Mouse (Mus musculus): ENCODE measurements around the gene Mlip. TPM values are rescaled to one million over a fixed set of nuclear protein-coding genes. Genes with fewer than 3 reads are reported as not detected.
"Not testable (repeated sequence)": the region's sequence is repeated elsewhere in the genome, so short reads cannot be mapped to it uniquely, and the experiment has no call there.

Gene Mlip
- polyA plus RNA-seq, 1 experiment = not detected

DNA sequence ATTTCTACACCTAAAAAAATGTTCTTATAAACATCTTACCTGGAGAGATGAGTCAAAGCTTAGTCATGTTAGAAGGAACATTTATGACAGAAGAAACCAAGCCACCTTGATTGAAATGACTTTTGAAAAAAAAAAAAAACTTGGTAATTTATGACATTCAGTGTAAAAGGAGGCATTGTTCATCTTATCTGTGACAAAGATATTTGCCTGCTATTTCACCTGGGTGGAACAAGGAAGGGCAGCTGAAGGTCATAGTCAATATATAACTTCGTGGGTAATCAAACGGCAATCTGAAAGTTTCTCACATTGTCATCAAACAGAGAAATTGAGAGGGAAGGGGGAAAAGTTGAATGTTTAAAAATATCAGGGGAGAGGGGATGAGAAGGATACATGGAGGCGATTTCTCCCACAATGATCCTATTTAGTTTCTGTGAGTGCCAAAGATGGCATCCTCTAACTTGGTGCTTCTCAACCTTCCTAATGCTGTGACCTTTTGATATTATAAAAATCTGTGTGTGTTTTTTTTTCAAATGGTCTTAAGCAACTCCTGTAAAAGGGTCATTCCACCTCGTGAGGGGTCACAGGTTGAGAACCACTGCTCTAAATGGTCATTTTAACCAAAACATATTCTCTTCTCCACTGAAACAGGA is 192.4 kb downstream of the Mlip start:
- Histone ChIP-seq H3K27me3 (replicated peaks) (no peaks in the 10 kb centered on the region), H3K4me1 (no peaks in the 10 kb centered on the region), H3K4me3 (replicated peaks) (no peak overlapping the region), H3K9me3 (no peaks in the 10 kb centered on the region), H3K36me3 (replicated peaks; ENCODE audit: low read length) (no peaks in the 10 kb centered on the region)
- TF ChIP-seq FLI1 (IDR thresholded peaks at IDR 0.05; ENCODE audit: low read length) = no peak
- no peak for TF ChIP-seq GATA1 (IDR thresholded peaks at IDR 0.05; ENCODE audit: borderline replicate concordance, low read length)

DNA sequence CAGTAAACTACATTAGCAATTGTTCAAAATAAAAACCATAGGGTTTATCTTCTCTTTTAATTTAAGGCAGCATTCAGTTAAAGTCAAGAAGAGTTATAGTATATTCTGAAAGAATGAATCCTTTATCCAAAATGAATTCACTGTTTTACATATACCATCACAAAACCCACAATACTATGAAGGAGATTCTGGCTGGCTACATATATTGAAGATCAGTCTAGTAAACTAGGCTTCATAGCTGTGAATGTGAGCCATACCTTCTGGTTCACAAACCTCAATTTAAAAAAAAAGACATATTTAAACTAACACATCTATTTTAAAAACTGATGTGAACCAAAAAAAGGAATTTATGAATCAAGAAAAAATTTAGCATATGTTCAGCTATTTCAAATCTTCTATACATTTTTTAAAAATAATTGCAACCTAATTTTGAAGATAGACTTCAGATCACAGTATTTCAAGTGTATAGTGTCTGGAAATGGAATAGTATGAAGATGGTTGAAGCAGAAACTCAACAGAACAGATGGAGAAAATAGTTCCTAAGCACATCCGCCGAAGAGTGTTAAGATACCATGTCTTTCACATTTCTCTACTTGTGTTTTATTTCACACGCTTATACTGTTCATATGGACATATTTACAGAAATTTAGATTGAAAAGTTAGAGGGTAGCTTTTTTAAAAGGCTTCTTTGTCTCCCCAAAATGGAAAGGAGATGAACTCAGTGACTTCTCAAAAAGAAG is 204.1 kb downstream of the Mlip start:
- Histone ChIP-seq H3K27me3 (replicated peaks) (no peaks in the 10 kb centered on the region), H3K9me3 (no peaks in the 10 kb centered on the region), H3K4me1 (no peaks in the 10 kb centered on the region), H3K36me3 (replicated peaks; ENCODE audit: low read length) (no peaks in the 10 kb centered on the region), H3K4me3 (replicated peaks) (no peak overlapping the region)
- TF ChIP-seq GATA1 (IDR thresholded peaks at IDR 0.05; ENCODE audit: borderline replicate concordance, low read length) = no peak
- no peak for TF ChIP-seq FLI1 (IDR thresholded peaks at IDR 0.05; ENCODE audit: low read length)

DNA sequence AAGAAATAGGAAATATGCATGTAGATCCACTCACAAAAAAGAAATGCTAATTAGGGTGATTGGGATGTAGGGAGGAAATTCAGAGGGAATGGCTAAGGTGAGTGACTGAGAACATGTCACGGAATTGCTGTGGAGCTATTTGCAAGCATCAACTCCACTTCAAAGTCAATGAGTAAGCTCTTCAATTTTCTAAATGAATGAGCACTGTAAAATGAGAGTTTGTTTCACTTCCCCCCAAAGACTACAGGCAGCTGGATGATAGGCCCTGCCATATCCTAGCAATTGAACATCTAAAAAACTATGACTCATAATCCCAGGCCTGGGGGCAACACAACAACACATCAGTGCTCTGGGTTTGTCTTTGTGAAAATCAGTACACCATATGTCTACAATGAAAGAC is 233.0 kb downstream of the Mlip start:
- Histone ChIP-seq H3K36me3 (replicated peaks; ENCODE audit: low read length) (no peaks in the 10 kb centered on the region), H3K4me3 (replicated peaks) (no peak overlapping the region), H3K27me3 (replicated peaks) (no peaks in the 10 kb centered on the region), H3K4me1 (no peaks in the 10 kb centered on the region), H3K9me3 (no peaks in the 10 kb centered on the region)
- TF ChIP-seq GATA1 (IDR thresholded peaks at IDR 0.05; ENCODE audit: borderline replicate concordance, low read length) (no peak), FLI1 (IDR thresholded peaks at IDR 0.05; ENCODE audit: low read length) (no peak)

DNA sequence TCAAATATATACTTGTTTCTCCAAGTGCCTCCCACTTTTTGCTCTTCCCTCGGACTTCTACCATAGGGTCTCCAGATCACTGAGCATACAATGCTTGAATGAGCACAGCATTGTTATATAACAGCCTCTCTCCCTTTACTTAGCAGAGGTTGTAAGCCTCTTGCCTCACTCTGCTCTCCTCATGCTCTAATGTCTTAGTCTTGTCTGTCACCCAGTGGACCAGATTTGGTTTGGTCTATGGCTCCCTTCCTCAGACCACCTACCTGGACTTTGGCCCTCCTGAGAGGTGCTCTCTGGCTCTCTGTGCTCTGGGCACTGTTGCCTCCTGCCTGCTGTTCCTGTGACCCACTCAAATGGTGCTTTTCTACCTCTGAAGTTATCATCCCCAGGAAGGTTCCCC is 255.9 kb downstream of the Mlip start:
- Histone ChIP-seq H3K27me3 (replicated peaks) (no peaks in the 10 kb centered on the region), H3K4me3 (replicated peaks) (no peak overlapping the region), H3K36me3 (replicated peaks; ENCODE audit: low read length) (no peaks in the 10 kb centered on the region), H3K4me1 (no peaks in the 10 kb centered on the region), H3K9me3 (no peaks in the 10 kb centered on the region)
- no peak for TF ChIP-seq FLI1 (IDR thresholded peaks at IDR 0.05; ENCODE audit: low read length)
- TF ChIP-seq GATA1 (IDR thresholded peaks at IDR 0.05; ENCODE audit: borderline replicate concordance, low read length) = no peak

DNA sequence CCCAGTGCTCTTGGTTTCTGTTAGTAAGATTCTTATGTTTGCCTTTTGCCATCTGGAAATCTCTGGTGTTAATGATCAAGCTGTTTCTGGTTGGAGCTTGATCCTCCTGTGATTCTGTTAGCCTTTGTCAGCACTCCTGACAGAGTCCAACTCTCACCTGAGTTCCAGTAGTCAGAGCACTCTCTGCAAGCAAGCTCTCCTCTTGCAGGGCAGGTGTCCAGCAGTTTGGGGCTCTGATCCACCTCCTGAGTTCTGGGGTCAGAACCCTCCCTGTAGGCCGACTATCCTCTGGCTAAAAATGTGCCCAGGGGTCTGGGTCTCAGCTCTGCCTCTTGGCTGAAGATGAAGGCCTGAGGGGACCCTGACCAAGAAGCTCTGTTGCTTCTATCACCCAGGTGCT is 269.5 kb downstream of the Mlip start:
- H3K9me3 ChIP-seq; H3K36me3 ChIP-seq (replicated peaks; ENCODE audit: low read length); H3K4me3 ChIP-seq (replicated peaks); H3K4me1 ChIP-seq; H3K27me3 ChIP-seq (replicated peaks): not testable (repeated sequence)

DNA sequence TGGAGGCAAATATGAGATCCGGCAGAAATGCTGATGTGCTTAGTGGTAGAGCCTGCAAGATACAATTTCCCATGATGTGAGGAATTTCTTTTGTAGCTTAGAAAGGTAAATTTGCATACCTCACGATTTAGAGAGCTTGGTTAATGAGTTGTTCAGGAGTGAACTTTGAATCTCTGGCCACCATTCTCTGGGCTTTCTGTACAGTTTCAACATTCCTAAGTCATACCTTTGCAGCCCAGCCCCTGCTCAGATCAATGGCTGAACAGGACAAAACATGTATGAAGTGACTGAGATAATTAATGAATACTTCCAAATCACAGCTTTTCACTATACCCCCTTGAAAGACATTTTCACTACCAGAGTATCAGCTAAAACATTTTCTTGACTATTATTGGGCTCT is 281.1 kb downstream of the Mlip start:
- Histone ChIP-seq H3K27me3 (replicated peaks) (no peaks in the 10 kb centered on the region), H3K4me3 (replicated peaks) (no peak overlapping the region), H3K9me3 (no peaks in the 10 kb centered on the region), H3K36me3 (replicated peaks; ENCODE audit: low read length) (no peaks in the 10 kb centered on the region), H3K4me1 (no peaks in the 10 kb centered on the region)
- TF ChIP-seq FLI1 (IDR thresholded peaks at IDR 0.05; ENCODE audit: low read length) (no peak), GATA1 (IDR thresholded peaks at IDR 0.05; ENCODE audit: borderline replicate concordance, low read length) (no peak)

DNA sequence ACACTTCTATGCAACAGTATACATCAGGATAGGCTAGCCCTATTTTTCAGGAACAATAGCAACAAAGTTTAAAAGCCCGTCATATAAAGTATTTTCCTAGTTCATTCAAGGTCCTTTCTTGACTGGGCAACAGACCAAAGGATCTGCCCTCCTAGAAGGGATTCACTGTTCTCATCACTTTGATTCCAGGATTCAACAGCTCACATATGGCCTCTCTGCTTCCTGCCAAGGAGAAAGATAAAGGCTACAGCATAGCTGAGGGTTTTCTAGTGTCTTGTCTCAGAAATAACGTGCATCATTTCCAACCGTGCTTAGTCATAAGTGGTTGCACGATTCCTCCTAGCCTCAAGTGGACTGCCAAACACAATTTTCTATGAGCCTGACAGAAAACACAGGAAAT is 296.2 kb downstream of the Mlip start:
- no peak overlapping the region for H3K4me3 ChIP-seq (replicated peaks)
- H3K27me3 ChIP-seq (replicated peaks) = no peaks in the 10 kb centered on the region
- no peaks in the 10 kb centered on the region for H3K9me3 ChIP-seq
- TF ChIP-seq FLI1 (IDR thresholded peaks at IDR 0.05; ENCODE audit: low read length) = no peak
- no peak for TF ChIP-seq GATA1 (IDR thresholded peaks at IDR 0.05; ENCODE audit: borderline replicate concordance, low read length)
- no peaks in the 10 kb centered on the region for H3K36me3 ChIP-seq (replicated peaks; ENCODE audit: low read length)
- H3K4me1 ChIP-seq = peaks cover 4% of the 10 kb centered on the region; the same call in 1 of the 2 replicates

DNA sequence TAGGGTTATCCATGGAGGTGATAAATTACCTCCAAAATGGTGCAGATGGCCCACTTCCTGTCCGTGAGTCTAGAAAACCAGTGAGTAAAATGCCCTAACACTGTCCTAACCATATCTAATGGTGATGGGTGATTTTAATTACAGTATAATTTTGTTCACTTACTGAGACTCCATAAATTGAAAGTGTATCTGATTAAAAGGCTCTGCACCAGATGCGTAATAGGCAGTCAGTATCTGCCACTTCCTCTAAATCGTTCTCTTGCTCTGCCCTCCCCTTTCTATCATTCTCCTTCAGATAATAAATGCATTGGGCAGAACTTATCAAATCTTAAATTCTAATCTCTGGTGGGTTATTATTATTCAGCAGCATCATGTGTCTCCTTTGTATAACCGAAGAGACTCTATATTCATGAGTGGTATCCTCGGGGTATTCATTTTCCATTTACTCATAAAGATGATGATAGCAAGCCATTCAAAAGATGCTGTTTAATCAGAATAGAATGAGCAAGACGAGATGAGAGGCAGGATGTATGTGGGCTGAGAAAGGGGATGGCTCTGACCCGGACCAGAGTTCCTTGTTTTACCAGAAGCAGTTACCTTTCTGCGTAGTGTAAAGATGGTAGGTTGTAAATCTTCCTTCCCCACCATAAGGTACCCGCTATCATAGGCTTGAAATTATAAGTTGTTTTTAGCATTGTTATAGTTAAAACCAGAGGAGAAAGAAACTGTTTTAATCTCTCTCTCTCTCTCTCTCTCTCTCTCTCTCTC is 298.2 kb downstream of the Mlip start:
- Histone ChIP-seq H3K4me1 (peaks cover 12% of the 10 kb centered on the region; the same call in 1 of the 2 replicates), H3K9me3 (no peaks in the 10 kb centered on the region), H3K27me3 (replicated peaks) (no peaks in the 10 kb centered on the region), H3K36me3 (replicated peaks; ENCODE audit: low read length) (no peaks in the 10 kb centered on the region), H3K4me3 (replicated peaks) (no peak overlapping the region)
- TF ChIP-seq FLI1 (IDR thresholded peaks at IDR 0.05; ENCODE audit: low read length) (no peak), GATA1 (IDR thresholded peaks at IDR 0.05; ENCODE audit: borderline replicate concordance, low read length) (no peak)

Other genes starting within 250 kb of the Mlip start
- 2.5 and 9.3 TPM in 2 replicates for gene Lrrc1, start 191.9 kb upstream of the Mlip start, polyA plus RNA-seq (2012; ENCODE audit: insufficient read depth, low replicate concordance)